Mouse (Mus musculus) embryonic facial prominence, embryonic 10.5 days (tissue): Measurements from ENCODE around the gene Psmb7. TPM values are rescaled to one million over a fixed set of nuclear protein-coding genes. Genes with fewer than 3 reads are reported as not detected.

Experiments
- DNase-seq: peaks from one replicate; pipeline ENCODE4 v3.0.0-alpha.2; 2017; ENCODE audit warnings: low spot score
- H3K27ac ChIP-seq: fragments of 300-500 bp; sonication (generic); replicated peaks from 2 replicates; pipeline ENCODE4 v1.5.1; 2016; ENCODE audit warnings: mild to moderate bottlenecking
- H3K27me3 ChIP-seq: fragments of 300-500 bp; sonication (generic); replicated peaks from 2 replicates; pipeline ENCODE4 v1.6.1; 2016; ENCODE audit warnings: low read depth, mild to moderate bottlenecking; ENCODE audit not compliant: poor library complexity, severe bottlenecking
- H3K36me3 ChIP-seq: fragments of 300-500 bp; sonication (generic); replicated peaks from 2 replicates; pipeline ENCODE4 v1.6.1; 2016; ENCODE audit warnings: mild to moderate bottlenecking, moderate library complexity
- H3K4me1 ChIP-seq: fragments of 300-500 bp; sonication (generic); 2 replicates; pipeline ENCODE4 v1.6.1; 2016
- H3K4me3 ChIP-seq: fragments of 300-500 bp; sonication (generic); 2 replicates; pipeline ENCODE4 v1.5.1; 2016; ENCODE audit warnings: mild to moderate bottlenecking, moderate library complexity
- H3K9me3 ChIP-seq: fragments of 300-500 bp; sonication (generic); 2 replicates; pipeline ENCODE4 v1.6.1; 2016; ENCODE audit warnings: mild to moderate bottlenecking
- WGBS: fragments of 180-500 bp; shearing (Covaris S2); methylation state at CpG from one replicate; pipeline ENCODE4 v1.1.7; 2016; 5-methylcytosine and 5-hydroxymethylcytosine counted together
- polyA plus RNA-seq: library from polyadenylated mRNA; unstranded; fragments of >200 nt; fragmentation: Nextera tagmentation; extraction: Ambion mirVana; gene quantifications from 2 replicates; pipeline ENCODE4 v1.2.1, GENCODE M21; 2016

Gene Psmb7
- polyA plus RNA-seq = 331 and 334 TPM in 2 replicates

DNA sequence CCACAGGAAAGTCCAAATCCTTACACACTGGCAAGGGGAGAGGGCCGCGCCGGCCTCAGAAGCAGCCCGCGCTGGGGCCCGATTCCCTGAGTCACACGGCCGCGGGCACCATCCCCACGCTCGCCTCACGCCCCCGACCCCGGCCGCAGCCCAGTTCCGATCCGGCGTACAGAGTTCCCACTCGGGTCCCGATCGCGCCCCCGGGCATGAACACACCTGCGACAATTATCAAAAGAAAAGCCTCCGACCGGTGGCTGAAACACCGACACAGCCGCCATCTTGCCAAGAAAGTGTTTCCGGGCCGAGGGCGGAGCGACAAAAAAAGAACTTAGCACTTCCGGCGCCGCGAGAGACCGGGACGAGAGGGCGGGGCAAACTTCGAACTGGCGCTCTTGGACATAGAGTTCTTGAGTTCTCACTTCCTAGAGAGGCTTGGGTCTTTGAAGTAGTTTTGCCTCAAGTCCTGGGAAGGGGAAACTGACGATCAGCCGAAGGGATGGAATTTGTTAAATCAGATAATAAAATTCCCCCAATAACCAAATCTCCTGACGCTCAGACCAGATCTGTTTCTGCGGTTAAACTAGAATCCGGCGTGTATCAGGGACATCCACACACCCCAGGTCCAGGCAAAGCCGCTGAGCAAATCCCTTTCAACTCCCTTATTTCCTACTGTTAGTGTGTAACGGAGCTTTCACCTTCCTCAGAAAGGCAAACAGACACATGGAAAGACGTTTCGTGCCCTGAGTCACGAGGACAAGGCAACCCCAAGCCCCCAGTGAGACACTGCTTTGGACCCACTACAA is at the start of gene Psmb7:
Gene Psmb7, minus strand, starts transcription at position 463 of the 803 bp plus-strand sequence.
- peaks cover 3% of the 10 kb centered on the region; the same call in 1 of the 2 replicates for H3K9me3 ChIP-seq
- no peaks in the 10 kb centered on the region for H3K27me3 ChIP-seq
- H3K4me3 ChIP-seq = peak within 1 kb of the TSS; percentile 95
- H3K27ac ChIP-seq = peak within 1 kb of the TSS; percentile 95
- H3K4me1 ChIP-seq = peaks cover 14% of the 10 kb centered on the region
- H3K36me3 ChIP-seq = peaks cover 35% of the 10 kb centered on the region
- 2% methylated on average over 52 of the region's 52 CpGs for WGBS
- DNase-seq = peak; percentile 94

DNA sequence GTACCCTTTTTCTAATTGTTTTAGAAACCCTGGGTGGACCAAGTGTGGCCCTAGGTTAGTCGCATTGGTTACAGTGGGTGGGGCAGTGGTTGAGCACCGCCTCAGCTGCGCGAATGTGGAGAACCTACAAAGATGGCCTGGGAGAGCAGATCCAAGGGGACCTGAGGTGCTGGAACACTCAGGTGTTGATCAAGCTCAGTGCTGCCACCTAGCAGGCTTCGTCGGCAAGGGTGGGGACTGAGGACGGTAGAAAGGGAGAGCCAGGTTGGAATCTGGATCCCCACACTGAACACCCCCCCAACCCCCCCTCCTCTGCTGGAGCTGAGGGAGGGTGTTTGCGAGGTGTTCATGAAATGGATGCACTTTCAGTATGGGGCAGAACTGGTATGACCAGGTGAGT is 47.7 kb upstream of the Psmb7 start:
- H3K9me3 ChIP-seq = no peaks in the 10 kb centered on the region
- DNase-seq = peak; percentile 65
- H3K27me3 ChIP-seq = peaks cover 95% of the 10 kb centered on the region
- H3K27ac ChIP-seq = no peak overlapping the region
- no peak overlapping the region for H3K4me3 ChIP-seq
- no peaks in the 10 kb centered on the region for H3K36me3 ChIP-seq
- H3K4me1 ChIP-seq = peaks cover 39% of the 10 kb centered on the region
- WGBS = 15% methylated on average over 8 of the region's 8 CpGs

DNA sequence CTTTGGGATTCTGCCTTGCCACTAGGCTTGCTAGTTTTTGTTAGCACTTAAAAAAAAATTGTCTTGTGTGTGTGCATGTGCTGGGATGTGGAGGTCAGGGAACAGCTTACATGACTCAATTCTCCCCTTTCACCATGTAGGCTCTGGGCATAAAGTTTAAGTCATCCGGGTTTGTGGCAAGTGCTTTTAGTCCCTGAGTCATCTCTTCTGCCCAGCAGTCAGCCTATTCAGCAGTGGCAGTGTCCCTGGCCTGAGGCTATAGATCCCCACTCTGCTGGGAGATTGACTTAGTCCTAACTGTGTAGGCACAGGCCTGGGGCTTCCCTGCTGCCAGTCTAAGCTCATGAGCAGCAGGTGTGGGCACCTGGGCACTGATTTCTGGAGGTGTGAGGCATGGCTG is 46.0 kb upstream of the Psmb7 start:
- no peaks in the 10 kb centered on the region for H3K36me3 ChIP-seq
- H3K27ac ChIP-seq = 0 out of 2 replicates have a peak overlapping the region, but pooled peaks have one; percentile 77
- no peak overlapping the region for H3K4me3 ChIP-seq
- no peaks in the 10 kb centered on the region for H3K9me3 ChIP-seq
- H3K27me3 ChIP-seq = peaks cover 78% of the 10 kb centered on the region
- H3K4me1 ChIP-seq = peaks cover 33% of the 10 kb centered on the region
- DNase-seq = no peak
- 60% methylated on average over 1 of the region's 1 CpGs for WGBS

DNA sequence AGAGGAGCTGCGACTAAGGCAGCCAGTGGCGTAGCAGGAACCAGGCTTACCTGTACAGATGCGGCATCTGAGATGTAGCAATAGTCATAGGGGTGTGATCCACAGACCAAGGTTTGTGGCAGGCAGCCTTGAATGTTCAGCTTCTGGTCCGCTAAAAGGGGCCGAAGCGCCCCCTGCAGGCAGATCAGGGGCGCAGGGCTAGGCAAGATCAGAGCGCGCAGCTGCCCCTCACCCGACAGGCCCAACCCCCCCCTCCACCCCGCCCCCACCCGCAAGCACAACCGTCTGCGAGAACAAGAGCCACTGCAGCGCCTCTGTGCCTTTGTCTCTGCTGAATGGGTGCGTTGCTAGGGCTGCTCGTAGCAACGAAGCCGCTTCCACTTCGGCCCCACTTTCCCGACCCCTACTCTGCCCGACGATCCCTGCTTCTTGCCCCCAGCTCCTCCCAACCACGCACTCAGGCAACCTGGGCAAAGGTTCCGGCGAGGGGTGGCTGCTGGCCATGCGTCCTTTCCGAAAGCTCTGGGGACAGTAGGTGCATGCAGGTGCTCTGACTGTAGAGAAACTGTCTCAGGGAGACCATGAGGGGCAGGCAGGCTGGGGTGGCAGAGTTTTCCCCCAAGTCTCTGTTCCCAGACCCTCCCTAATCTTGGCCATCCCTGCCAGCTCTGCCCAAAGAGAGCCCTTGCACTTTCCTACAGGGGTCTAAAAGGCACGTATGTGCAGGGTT is 45.1 kb upstream of the Psmb7 start:
- Histone ChIP-seq H3K4me3 (peak overlapping the region; percentile 57), H3K36me3 (no peaks in the 10 kb centered on the region), H3K4me1 (peaks cover 33% of the 10 kb centered on the region), H3K9me3 (no peaks in the 10 kb centered on the region), H3K27ac (peak overlapping the region; percentile 77), H3K27me3 (peaks cover 73% of the 10 kb centered on the region)
- 4% methylated on average over 29 of the region's 29 CpGs for WGBS
- peak; percentile 89 for DNase-seq

DNA sequence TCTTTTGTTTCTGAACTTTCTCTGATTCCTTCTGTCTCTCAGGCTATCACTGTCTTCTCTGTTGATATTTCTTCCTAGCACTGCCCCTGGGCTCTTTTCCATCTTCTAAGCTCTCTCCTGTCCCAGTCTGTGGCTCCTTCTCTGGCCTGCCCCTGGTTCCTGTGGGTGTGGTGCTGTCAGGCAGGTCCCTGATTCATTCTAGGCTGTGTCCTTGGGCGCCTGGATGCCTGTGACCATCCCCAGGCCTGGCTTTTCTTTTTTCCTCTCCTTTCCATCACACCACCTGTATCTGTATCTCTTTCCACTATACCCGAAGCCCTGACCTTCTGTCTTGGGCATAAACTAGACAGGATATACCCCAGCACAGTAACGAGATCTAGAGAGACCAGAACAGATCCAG is 41.9 kb upstream of the Psmb7 start:
- no peak for DNase-seq
- no peaks in the 10 kb centered on the region for H3K36me3 ChIP-seq
- H3K27ac ChIP-seq = no peak overlapping the region
- H3K27me3 ChIP-seq = peaks cover 47% of the 10 kb centered on the region
- H3K9me3 ChIP-seq = no peaks in the 10 kb centered on the region
- H3K4me3 ChIP-seq = no peak overlapping the region
- 69% methylated on average over 3 of the region's 3 CpGs for WGBS
- peaks cover 27% of the 10 kb centered on the region for H3K4me1 ChIP-seq

DNA sequence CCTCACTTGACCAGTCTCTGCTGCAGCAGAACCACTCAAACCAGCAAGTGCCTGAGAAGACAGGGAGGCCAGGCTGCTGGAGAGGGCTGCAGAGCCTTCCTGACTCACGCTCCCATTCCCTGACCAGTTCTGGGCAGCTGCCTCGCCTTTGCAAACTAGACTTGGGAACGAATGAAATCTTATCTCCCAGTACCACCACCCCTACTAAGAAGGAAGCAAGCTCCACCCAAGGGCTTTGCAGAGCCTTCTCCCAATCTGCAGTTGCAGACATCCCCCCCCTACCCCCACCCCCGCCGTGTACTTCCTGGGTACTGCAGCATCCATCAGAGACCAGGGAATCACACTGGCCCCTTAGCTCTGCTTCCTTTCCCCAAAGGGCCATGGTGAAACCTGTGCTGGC is 39.2 kb upstream of the Psmb7 start:
- no peak for DNase-seq
- peaks cover 6% of the 10 kb centered on the region; the same call in 1 of the 2 replicates for H3K4me1 ChIP-seq
- no peak overlapping the region for H3K27ac ChIP-seq
- H3K36me3 ChIP-seq = no peaks in the 10 kb centered on the region
- no peak overlapping the region for H3K4me3 ChIP-seq
- H3K27me3 ChIP-seq = peaks cover 28% of the 10 kb centered on the region
- H3K9me3 ChIP-seq = no peaks in the 10 kb centered on the region
- WGBS = 75% methylated on average over 5 of the region's 5 CpGs

DNA sequence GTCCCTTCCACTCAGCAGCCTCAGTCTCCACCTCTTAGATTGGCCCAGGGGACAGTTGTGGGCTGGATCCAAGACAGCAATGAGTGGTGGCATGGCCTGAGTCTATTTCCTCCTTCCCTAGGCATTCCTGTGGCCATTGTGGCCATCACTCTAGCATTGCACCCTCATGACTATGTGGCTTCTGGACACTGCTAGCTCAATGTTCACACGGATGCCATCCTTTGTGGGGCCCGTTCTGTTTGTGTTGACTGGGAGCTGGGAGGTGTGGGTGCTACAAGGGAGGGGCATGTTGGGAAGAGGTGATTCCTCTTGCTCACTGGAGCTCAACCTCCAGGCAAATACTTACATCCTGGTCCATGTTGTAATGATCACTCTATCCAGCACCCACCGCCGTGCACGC is 38.3 kb upstream of the Psmb7 start:
- 93% methylated on average over 5 of the region's 5 CpGs for WGBS
- Histone ChIP-seq H3K4me3 (no peak overlapping the region), H3K36me3 (no peaks in the 10 kb centered on the region), H3K4me1 (peaks cover 6% of the 10 kb centered on the region; the same call in 1 of the 2 replicates), H3K9me3 (no peaks in the 10 kb centered on the region), H3K27me3 (peaks cover 20% of the 10 kb centered on the region), H3K27ac (no peak overlapping the region)
- DNase-seq = no peak

DNA sequence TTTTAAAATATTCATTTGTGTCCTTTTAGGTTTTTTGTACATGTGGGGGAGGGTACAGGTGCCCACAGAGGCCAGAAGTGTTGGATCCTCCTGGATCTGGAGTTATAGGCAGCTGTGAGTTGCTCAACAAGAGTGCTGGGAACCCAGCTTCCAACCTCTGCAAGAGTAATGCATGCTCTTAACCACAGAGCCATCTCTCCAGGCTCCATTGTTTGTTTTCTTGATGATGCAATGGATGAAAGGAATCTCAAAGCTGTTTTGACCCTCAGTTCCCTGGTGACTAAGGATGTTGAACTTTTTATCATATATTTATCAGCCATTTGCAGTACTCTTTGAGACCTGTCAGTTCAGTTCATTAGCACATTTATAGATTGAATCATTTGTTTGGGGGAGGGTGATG is 35.1 kb upstream of the Psmb7 start:
- Histone ChIP-seq H3K4me1 (0 out of 2 replicates have a peak, but pooled peaks cover 4% of the 10 kb centered on the region), H3K27me3 (peaks cover 18% of the 10 kb centered on the region; the same call in 1 of the 2 replicates)
- no peak for DNase-seq

DNA sequence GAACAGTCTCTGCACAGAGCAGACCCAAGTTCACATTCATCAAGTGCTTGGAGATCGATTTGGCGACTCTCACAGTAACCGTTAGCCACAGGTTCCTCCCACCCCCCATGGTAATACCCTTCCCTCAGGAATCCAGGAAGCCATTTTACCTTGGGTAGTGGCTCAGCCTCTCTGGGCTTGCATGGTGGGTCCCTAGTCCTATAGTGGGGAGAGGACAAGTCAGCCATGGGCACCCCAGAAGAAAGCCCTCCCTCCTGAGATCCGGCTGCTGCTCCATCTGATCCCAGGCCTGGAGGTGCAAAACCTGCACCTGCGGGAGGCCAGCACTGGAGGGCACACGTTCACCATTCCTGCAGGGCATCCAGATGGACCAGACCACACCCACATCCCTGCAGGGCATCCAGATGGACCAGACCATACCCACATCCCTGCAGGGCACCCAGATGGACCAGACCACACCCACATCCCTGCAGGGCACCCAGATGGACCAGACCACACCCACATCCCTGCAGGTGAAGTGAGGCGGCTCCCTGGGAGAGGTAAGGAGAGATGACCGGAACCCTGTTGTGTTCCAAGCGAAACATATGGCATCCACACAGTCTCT is 31.6 kb upstream of the Psmb7 start:
- H3K27me3 ChIP-seq = peaks cover 44% of the 10 kb centered on the region
- no peaks in the 10 kb centered on the region for H3K36me3 ChIP-seq
- no peak overlapping the region for H3K4me3 ChIP-seq
- DNase-seq = peak; percentile 37
- H3K27ac ChIP-seq = no peak overlapping the region
- WGBS = 61% methylated on average over 9 of the region's 9 CpGs
- H3K9me3 ChIP-seq = no peaks in the 10 kb centered on the region
- H3K4me1 ChIP-seq = 0 out of 2 replicates have a peak, but pooled peaks cover 4% of the 10 kb centered on the region

More for the DNA sequence above, 35.1 kb upstream of the Psmb7 start:
- Histone ChIP-seq H3K9me3 (no peaks in the 10 kb centered on the region), H3K4me3 (no peak overlapping the region), H3K27ac (no peak overlapping the region), H3K36me3 (no peaks in the 10 kb centered on the region)

DNA sequence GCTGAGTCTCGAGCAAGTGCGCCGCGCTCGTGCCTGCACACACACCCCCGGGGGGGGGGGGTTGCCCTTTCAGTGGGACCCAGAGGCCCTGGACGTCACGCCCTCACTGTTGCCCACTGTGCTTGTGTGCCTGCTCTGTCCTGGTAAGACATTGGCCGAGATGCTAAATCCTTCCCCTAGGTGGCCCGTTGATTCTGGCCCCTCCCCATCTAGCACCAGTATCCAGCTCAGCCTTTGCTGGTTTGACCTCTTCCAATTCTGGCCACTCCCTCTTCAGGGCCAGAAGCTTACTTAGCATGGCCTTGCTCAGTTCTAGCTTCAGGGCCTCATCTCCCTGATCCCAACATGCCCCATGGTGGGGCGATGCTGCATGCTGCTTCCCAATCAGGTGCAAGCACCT is 28.6 kb upstream of the Psmb7 start:
- no peaks in the 10 kb centered on the region for H3K9me3 ChIP-seq
- H3K27me3 ChIP-seq = peaks cover 54% of the 10 kb centered on the region
- peaks cover 13% of the 10 kb centered on the region for H3K4me1 ChIP-seq
- no peaks in the 10 kb centered on the region for H3K36me3 ChIP-seq
- no peak overlapping the region for H3K4me3 ChIP-seq
- DNase-seq = no peak
- H3K27ac ChIP-seq = no peak overlapping the region
- 59% methylated on average over 11 of the region's 11 CpGs for WGBS

DNA sequence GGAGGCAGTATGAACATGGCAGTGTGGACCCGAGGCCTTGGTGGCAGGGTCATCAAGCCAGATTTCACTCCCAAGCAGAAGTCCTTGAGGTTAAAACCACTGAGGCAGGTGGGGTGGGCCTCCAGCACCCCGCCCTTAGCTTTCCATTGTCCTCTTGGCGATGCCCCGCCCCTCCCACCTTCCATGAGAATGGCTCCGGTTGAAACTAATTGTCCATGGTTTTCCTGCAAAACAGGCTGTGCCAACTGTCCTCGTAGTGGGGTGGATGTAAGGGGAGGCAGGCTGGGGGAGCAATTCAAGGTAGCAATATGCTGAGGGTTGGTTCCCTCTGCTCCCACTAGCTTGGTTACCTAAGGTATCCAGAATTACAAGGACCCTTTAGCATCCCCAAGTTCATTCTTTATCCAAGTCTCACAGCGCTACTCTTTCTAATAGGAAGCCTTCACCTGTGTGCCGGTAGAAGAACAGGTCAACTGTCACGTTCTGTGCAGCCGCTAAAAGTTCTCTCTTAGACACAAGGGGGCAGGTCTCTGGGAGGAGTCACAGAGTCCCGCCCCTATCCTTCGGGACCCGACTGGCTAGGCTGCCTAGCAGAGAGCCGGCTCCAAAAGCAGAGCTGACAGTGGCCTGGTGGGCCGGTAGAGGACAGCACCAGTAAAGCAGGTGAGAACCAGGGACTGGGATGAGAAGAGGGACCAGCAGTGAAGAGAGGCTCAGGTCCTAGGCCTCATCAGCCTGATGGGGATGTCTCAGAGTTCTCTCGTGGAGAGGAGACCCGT is 25.1 kb upstream of the Psmb7 start:
- H3K27me3 ChIP-seq = peaks cover 46% of the 10 kb centered on the region
- 12% methylated on average over 17 of the region's 17 CpGs for WGBS
- H3K9me3 ChIP-seq = no peaks in the 10 kb centered on the region
- H3K4me3 ChIP-seq = peak overlapping the region; percentile 37
- peak; percentile 67 for DNase-seq
- no peak overlapping the region for H3K27ac ChIP-seq
- H3K36me3 ChIP-seq = no peaks in the 10 kb centered on the region
- H3K4me1 ChIP-seq = peaks cover 9% of the 10 kb centered on the region

DNA sequence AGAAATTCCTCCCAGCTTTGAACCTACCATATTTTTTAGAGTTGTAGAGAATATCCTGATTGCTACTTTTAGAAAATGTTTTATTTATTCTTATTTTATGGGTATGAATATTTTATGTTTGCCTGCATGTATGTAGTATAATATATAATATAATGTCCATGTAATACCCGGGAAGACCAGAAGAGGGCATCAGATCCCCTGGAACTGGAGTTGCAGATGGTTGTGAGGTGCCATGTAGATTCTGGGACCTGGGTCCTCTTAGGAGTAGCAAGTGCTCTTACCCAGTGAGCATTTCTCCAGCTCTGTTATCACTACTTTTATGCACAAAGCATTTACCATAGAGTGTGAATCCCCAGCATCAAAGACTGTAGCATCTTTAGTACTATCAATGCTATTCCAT is 17.5 kb upstream of the Psmb7 start:
- WGBS = 3% methylated on average over 1 of the region's 1 CpGs
- H3K27ac ChIP-seq = no peak overlapping the region
- H3K27me3 ChIP-seq = peaks cover 7% of the 10 kb centered on the region
- H3K4me1 ChIP-seq = peaks cover 8% of the 10 kb centered on the region; the same call in 1 of the 2 replicates
- no peaks in the 10 kb centered on the region for H3K36me3 ChIP-seq
- no peaks in the 10 kb centered on the region for H3K9me3 ChIP-seq
- DNase-seq = no peak
- H3K4me3 ChIP-seq = no peak overlapping the region
